Mouse (Mus musculus): ENCODE results near the gene Asphd2. TPM values are rescaled to one million over a fixed set of nuclear protein-coding genes. Genes with fewer than 3 reads are reported as not detected.

Asphd2 gene
- polyA plus RNA-seq, 1 experiment from 2014 or later = 0.30 TPM

DNA sequence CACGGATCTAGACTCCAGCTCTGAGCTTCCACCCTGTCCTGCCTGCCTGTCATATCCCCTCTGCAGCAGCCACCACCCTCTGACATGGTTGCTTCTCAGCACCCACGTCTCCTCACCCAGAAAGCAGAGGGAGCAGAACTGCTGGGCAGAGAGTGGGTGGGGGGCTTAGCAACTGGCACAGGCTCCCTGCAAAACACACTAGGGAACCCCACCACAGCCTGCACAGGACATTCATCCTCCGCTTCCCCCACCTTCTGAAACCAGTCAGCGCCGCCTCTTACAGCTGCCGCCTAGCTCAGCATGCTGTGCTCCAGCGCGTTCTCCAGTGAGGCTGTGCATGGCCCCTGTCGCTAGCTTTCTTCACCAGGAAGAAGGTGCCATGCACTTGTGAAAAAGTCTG, 5.3 kb downstream of the Asphd2 start:
- DNase-seq = no peak
- Histone ChIP-seq H3K27ac (no peak overlapping the region), H3K27me3 (peaks cover 37% of the 10 kb centered on the region), H3K36me3 (no peaks in the 10 kb centered on the region), H3K9me3 (replicated peaks) (no peaks in the 10 kb centered on the region), H3K4me1 (replicated peaks) (peaks cover 20% of the 10 kb centered on the region), H3K9ac (no peak overlapping the region), H3K4me3 (replicated peaks) (no peak overlapping the region), H3K4me2 (no peak overlapping the region)
- no peak for ATAC-seq (ENCODE audit: low read depth)
- 76% methylated on average over 9 of the region's 9 CpGs for WGBS (ENCODE audit: insufficient replicate concordance)

DNA sequence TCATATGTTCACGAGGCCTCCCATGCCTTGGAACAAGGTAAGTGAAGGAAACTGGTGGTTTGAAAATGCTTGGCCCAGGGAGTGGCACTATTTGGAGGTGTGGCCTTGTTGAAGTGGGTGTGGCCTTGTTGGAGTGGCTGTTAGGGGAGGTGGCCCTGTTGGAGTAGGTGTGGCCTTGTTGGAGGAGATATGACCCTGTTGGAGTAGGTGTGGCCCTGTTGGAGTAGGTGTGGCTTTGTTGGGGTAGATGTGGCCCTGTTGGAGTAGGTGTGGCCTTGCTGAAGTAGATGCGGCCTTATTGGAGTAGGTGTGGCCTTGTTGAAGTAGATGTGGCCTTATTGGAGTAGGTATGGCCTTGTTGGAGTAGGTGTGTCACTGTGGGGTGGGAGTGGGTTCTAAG, 8.7 kb downstream of the Asphd2 start:
- Histone ChIP-seq H3K27me3 (peaks cover 3% of the 10 kb centered on the region), H3K27ac (peak overlapping the region; percentile 43), H3K4me1 (replicated peaks) (peaks cover 27% of the 10 kb centered on the region), H3K9ac (no peak overlapping the region), H3K9me3 (replicated peaks) (no peaks in the 10 kb centered on the region), H3K4me3 (replicated peaks) (no peak overlapping the region), H3K4me2 (no peak overlapping the region), H3K36me3 (no peaks in the 10 kb centered on the region)
- DNase-seq = peak; percentile 77
- ATAC-seq (ENCODE audit: low read depth) = peak; percentile 90
- WGBS (ENCODE audit: insufficient replicate concordance) = 24% methylated on average over 2 of the region's 2 CpGs

DNA sequence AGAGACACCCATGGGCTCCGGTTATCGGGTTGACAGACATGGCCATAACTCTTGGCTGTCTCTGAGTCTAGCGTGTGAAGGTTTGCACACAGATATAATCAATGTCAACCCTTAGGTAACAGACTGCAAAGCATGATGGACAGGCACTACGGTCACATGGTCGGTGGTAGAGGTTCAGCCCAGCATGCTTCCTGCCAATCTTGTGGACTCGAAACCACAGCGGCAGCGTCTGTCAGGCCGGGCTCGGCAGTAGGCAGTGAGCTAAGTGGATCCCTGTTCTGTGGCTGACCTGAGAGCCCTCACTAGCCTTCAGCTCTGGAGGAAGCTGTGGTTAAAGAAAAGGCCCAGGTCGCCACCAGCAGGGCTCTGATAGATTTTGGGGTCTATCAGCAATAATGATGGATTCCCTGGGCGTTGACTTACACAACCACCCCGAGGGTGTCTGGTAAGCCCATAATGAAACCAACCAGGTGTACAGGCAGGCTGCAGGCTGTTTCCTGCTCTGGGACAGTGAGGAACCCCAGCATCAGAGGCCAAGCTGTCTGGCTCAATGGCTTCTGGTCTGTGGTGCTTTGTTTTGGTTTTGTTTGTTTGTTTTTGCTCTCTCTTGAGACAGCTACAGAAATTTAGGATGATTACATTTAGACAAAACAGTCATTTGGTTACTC, 9.7 kb downstream of the Asphd2 start:
- 0 out of 2 replicates have a peak overlapping the region, but pooled peaks have one; percentile 23 for H3K27ac ChIP-seq
- H3K4me1 ChIP-seq (replicated peaks) = peaks cover 27% of the 10 kb centered on the region
- DNase-seq (no peak), ATAC-seq (ENCODE audit: low read depth) (no peak)
- H3K9ac ChIP-seq = no peak overlapping the region
- no peak overlapping the region for H3K4me3 ChIP-seq (replicated peaks)
- H3K9me3 ChIP-seq (replicated peaks) = no peaks in the 10 kb centered on the region
- H3K36me3 ChIP-seq = no peaks in the 10 kb centered on the region
- H3K4me2 ChIP-seq = no peak overlapping the region
- H3K27me3 ChIP-seq = no peaks in the 10 kb centered on the region
- WGBS (ENCODE audit: insufficient replicate concordance) = 22% methylated on average over 13 of the region's 13 CpGs

DNA sequence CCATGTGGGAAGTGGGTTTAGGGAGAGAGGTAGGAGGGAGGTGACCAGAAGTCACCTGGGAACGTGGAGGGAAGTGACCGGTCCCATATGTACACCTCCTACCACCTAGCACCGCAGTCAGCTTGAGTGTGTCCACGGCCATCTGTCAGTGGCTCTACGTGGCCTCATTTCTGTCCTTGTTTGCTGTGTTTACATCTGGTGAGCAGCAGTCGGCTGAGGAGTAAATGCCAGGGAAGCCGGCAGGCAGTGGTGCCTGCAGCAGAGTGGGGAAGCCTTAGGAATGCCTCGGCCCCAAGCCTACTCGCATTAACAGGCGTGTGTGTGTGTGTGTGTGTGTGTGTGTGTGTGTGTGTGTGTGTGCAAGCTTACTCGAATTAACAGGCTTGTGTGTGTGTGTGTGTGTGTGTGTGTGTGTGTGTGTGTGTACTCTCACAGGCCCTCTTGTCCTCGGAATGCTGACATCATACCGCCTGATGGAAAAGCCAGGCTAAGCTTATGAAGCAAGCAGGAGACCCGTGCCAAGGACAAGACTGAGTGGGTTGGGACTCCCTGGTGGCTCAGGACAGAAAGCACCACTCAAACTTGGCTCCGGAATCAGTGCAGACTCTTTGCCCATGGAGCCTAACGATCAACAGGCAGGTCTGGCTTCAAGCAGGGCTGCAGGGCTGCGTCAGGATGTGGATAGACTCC, 11.9 kb downstream of the Asphd2 start:
- no peak overlapping the region for H3K9ac ChIP-seq
- 66% methylated on average over 16 of the region's 17 CpGs for WGBS (ENCODE audit: insufficient replicate concordance)
- no peak overlapping the region for H3K4me2 ChIP-seq
- H3K4me1 ChIP-seq (replicated peaks) = peaks cover 27% of the 10 kb centered on the region
- DNase-seq (no peak), ATAC-seq (ENCODE audit: low read depth) (no peak)
- no peak overlapping the region for H3K4me3 ChIP-seq (replicated peaks)
- no peaks in the 10 kb centered on the region for H3K9me3 ChIP-seq (replicated peaks)
- peaks cover 8% of the 10 kb centered on the region for H3K36me3 ChIP-seq
- no peaks in the 10 kb centered on the region for H3K27me3 ChIP-seq
- no peak overlapping the region for H3K27ac ChIP-seq

DNA sequence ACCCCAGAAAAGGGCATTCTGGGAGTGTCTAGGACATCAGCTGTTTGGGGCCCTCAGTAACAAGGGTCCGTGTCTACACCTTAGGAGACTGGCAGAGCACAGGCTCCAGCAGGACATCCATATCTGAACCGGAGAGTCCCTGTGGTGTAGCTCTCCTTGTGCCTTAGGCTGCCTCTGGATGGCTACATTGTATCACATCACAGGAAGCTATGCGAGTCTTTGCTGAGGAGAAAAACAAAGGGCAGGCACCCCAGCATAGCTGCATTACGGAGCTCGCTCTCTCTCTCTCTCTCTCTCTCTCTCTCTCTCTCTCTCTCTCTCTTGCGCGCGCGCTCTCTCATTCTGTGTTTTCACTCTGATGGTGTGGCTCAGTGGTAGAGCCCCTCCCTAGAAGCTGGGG, 12.6 kb downstream of the Asphd2 start:
- no peak for ATAC-seq (ENCODE audit: low read depth)
- 65% methylated on average over 9 of the region's 9 CpGs for WGBS (ENCODE audit: insufficient replicate concordance)
- H3K4me3 ChIP-seq (replicated peaks) = no peak overlapping the region

DNA sequence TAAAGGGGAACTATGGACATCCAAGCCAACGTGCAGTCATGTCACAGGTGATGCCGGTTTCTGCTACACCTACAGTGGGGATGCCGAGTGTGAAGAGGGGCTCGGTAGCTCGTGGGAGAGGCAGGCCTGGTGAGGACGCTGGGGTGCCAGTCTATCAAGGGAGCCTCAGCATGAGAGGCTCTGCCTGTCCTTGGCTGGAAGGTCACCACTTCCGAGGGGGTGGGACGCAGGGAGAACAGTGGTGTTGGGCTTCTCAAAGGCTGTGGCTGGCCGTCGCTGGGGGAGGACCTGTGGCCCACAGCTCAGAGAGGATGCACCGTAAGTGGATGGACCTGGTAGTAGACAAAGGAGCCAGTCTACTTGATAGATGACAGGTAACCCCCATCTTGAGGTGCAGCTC, 13.5 kb downstream of the Asphd2 start:
- no peaks in the 10 kb centered on the region for H3K9me3 ChIP-seq (replicated peaks)
- no peak overlapping the region for H3K9ac ChIP-seq
- no peak for ATAC-seq (ENCODE audit: low read depth)
- no peak overlapping the region for H3K4me2 ChIP-seq
- no peak overlapping the region for H3K4me3 ChIP-seq (replicated peaks)
- no peak overlapping the region for H3K27ac ChIP-seq
- DNase-seq = no peak
- 71% methylated on average over 11 of the region's 11 CpGs for WGBS (ENCODE audit: insufficient replicate concordance)
- peaks cover 12% of the 10 kb centered on the region for H3K36me3 ChIP-seq
- peaks cover 24% of the 10 kb centered on the region for H3K4me1 ChIP-seq (replicated peaks)
- H3K27me3 ChIP-seq = no peaks in the 10 kb centered on the region

More for the DNA sequence above, 12.6 kb downstream of the Asphd2 start:
- Histone ChIP-seq H3K27me3 (no peaks in the 10 kb centered on the region), H3K9me3 (replicated peaks) (no peaks in the 10 kb centered on the region), H3K36me3 (peaks cover 8% of the 10 kb centered on the region), H3K9ac (no peak overlapping the region), H3K27ac (no peak overlapping the region), H3K4me1 (replicated peaks) (peaks cover 27% of the 10 kb centered on the region), H3K4me2 (no peak overlapping the region)
- no peak for DNase-seq

DNA sequence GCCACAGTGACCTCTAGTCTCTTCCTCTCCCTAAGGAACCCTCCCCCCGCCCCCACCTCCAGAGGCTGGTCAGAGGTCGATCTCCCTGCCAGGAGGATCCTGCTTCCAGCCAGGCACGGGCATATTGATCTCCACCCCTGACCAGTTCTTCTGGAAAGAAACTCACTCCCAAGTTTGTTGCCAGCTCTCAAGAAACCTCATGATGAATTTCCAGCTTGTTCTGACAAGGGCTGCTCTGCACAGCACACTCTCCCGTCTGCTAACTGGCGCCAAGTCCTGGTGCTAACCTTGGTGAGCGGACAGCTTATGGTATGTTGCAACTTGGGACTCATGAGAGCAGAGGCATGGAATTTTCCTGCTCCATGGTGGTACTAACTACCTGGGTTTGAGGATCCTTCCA, 15.9 kb downstream of the Asphd2 start:
- H3K36me3 ChIP-seq = peaks cover 32% of the 10 kb centered on the region
- no peaks in the 10 kb centered on the region for H3K9me3 ChIP-seq (replicated peaks)
- peaks cover 9% of the 10 kb centered on the region for H3K4me1 ChIP-seq (replicated peaks)
- no peak overlapping the region for H3K4me3 ChIP-seq (replicated peaks)
- DNase-seq (no peak), ATAC-seq (ENCODE audit: low read depth) (no peak)
- H3K27me3 ChIP-seq = no peaks in the 10 kb centered on the region
- no peak overlapping the region for H3K27ac ChIP-seq
- H3K4me2 ChIP-seq = no peak overlapping the region
- no peak overlapping the region for H3K9ac ChIP-seq
- WGBS (ENCODE audit: insufficient replicate concordance) = 70% methylated on average over 6 of the region's 6 CpGs

DNA sequence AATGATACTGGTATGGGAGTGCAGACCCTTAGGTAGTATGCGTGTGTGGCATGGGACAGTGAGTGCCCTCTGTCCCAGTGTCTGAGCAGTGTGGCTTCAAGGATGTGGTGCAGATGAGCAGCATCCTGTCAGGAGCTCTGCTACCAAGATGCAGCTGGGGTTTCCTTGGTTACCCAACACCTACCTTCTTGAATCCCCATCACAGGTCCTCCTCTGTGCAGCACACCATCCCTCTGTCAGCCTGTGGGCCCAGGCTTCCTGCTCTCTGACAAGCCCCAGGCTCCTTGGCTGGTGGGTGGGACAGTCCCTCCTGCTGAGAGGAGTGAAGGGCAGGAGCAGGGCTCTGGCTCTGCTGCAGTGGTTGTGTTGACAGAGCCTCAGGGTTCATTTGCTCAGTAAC, 17.3 kb downstream of the Asphd2 start:
- H3K4me3 ChIP-seq (replicated peaks) = no peak overlapping the region
- H3K4me2 ChIP-seq = no peak overlapping the region
- peaks cover 6% of the 10 kb centered on the region; the same call in 1 of the 2 replicates for H3K4me1 ChIP-seq (replicated peaks)
- no peaks in the 10 kb centered on the region for H3K9me3 ChIP-seq (replicated peaks)
- no peak for DNase-seq
- WGBS (ENCODE audit: insufficient replicate concordance) = 82% methylated on average over 1 of the region's 1 CpGs
- H3K27ac ChIP-seq = no peak overlapping the region
- ATAC-seq (ENCODE audit: low read depth) = no peak
- peaks cover 44% of the 10 kb centered on the region for H3K36me3 ChIP-seq
- H3K27me3 ChIP-seq = no peaks in the 10 kb centered on the region
- H3K9ac ChIP-seq = no peak overlapping the region

DNA sequence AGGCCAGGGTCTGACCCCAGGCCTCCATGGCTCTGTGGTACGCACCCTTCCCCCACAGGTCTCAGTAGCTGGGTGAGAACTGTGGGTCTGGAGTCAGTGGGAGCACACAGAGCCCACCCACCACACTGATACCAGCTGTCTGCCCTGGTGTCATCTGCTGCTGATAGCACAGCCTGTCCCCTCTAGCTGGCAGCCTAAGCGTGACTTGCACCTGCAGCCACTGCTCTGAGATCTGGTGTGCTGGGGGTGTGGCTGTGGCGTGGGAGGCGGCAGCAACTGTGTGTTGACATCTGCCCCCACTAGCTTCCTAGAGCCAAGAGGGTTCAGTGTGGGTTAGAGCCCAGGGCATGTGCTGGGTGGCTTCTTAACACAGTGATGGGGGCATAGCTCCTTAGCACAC, 18.6 kb downstream of the Asphd2 start:
- H3K4me2 ChIP-seq = no peak overlapping the region
- H3K27me3 ChIP-seq = no peaks in the 10 kb centered on the region
- H3K4me1 ChIP-seq (replicated peaks) = 0 out of 2 replicates have a peak, but pooled peaks cover 3% of the 10 kb centered on the region
- H3K9ac ChIP-seq = no peak overlapping the region
- H3K9me3 ChIP-seq (replicated peaks) = no peaks in the 10 kb centered on the region
- ATAC-seq (ENCODE audit: low read depth) (no peak), DNase-seq (peak; percentile 28)
- H3K27ac ChIP-seq = no peak overlapping the region
- H3K36me3 ChIP-seq = peaks cover 53% of the 10 kb centered on the region
- WGBS (ENCODE audit: insufficient replicate concordance) = 57% methylated on average over 4 of the region's 4 CpGs
- no peak overlapping the region for H3K4me3 ChIP-seq (replicated peaks)

DNA sequence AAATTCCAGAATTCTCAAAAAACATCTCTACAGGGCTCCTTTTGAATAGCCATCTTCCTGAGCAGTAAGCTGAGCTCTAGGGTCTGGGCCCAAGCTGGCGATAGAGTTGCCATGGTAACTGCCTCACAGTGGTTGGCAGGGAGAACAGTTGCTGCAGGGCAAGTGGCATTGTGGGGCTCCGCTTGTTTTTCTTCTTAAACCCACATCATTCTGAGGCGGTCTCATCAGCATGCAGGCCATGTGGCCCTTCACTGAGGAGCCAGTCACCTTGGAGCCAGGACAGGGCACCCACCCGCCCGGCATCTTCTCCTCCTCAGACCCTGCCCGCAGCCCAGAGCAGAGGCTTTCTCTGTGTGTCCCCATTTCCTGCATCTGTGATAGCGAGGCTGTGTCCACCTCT, 22.7 kb downstream of the Asphd2 start:
- Histone ChIP-seq H3K9ac (no peak overlapping the region), H3K4me2 (no peak overlapping the region), H3K9me3 (replicated peaks) (no peaks in the 10 kb centered on the region), H3K27ac (no peak overlapping the region), H3K27me3 (no peaks in the 10 kb centered on the region), H3K4me3 (replicated peaks) (no peak overlapping the region), H3K36me3 (peaks cover 79% of the 10 kb centered on the region), H3K4me1 (replicated peaks) (0 out of 2 replicates have a peak, but pooled peaks cover 3% of the 10 kb centered on the region)
- 75% methylated on average over 7 of the region's 7 CpGs for WGBS (ENCODE audit: insufficient replicate concordance)
- DNase-seq = no peak
- no peak for ATAC-seq (ENCODE audit: low read depth)

DNA sequence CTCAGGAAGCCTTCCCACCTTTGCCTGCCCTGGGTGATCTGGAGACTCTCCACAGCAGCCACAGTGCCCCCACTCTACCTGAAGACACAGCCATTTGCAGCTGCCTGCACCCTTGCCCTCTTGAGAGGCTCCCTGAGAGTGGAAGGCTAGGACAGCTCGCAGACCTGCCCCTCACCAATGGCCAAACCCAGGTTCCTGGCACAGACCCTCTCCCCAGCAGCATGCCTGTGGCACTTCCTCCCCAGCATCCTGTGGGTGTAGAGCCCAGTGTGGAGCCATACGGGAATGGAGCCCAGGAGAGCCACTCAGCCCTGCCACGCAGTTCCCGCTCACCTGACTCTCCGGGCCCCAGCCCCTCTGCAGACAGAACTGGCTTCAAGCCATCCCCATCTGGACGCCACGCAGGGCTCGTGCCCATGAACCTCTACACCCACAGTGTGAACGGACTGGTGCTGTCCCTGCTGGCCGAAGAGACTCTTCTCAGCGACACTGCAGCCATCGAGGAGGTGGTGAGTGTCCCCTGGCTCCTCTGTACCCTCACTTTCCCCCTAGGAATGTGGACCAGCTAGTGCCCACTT, 24.3 kb downstream of the Asphd2 start:
- 87% methylated on average over 12 of the region's 12 CpGs for WGBS (ENCODE audit: insufficient replicate concordance)

More for the DNA sequence above, 24.3 kb downstream of the Asphd2 start:
- ATAC-seq (ENCODE audit: low read depth) (no peak), DNase-seq (no peak)
- Histone ChIP-seq H3K27me3 (no peaks in the 10 kb centered on the region), H3K4me2 (no peak overlapping the region), H3K9ac (no peak overlapping the region), H3K4me1 (replicated peaks) (no peaks in the 10 kb centered on the region), H3K9me3 (replicated peaks) (no peaks in the 10 kb centered on the region), H3K27ac (no peak overlapping the region), H3K4me3 (replicated peaks) (no peak overlapping the region), H3K36me3 (peaks cover 84% of the 10 kb centered on the region)

Data from liver, embryonic 13.5 days (tissue).